In the genomic region with DNA sequence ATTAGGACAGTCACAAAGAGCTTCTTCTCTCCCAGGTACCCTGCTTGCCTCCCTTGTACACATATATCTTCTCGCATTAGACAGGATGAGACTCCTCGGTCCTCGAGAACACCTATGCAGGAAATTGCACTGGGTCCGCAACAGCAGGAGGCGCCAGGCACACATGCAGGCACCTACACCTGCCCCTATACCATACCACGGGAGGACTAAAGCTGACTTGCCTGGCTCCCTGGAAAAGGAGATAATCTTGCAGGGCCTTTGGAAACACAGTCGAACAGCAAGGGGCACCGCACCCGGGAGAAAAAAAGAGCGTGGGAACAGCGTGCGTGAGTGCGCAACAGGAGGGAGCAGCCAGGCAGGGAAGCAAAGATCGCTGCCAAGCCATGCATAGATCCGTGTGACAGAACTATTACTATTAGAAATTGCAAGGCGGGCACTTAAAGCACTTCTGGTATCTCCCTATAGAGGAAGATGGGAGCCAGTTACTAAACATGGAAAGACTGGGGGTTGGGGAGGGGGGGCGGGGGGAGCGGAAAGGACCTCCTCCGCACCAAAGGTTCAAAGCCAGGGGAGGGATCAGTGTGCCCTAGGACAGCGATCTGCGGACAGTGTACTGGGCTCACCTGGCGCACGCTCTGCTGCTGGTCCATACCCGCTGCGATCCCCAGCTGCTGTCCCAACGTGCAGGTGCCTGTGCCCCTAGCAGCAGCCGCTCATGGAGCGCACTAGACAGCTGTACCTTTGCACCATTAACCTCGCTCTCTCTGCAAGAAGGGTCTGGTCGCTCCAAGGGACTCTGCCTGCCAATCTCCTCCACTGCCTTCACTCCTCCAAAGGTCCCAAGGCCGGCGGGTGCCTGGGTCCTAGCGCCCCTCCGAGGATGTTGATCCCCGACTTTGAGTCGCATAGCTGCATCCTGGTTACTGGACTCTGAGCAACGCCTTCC, we compare ENCODE assay signal across 8 mouse cellular contexts. TPM values are rescaled to one million over a fixed set of nuclear protein-coding genes. Genes with fewer than 3 reads are reported as not detected.
DNase-seq lines count a peak whose midpoint lies in the region; ATAC-seq and TF ChIP-seq lines count a peak whose summit lies in the region.

A gene (minus strand): TSS at position 826 of the 946 bp plus-strand sequence.

- H3K27ac ChIP-seq in forebrain, embryonic 13.5 days, result no peak within 1 kb of the TSS
- peak within 1 kb of the TSS; percentile 57 for H3K27ac ChIP-seq in intestine, postnatal 0 days (ENCODE audit: low read depth, low read length)
- H3K27ac ChIP-seq in midbrain, embryonic 11.5 days (ENCODE audit: low read depth, low read length), result no peak within 1 kb of the TSS
- H3K27ac ChIP-seq in stomach, embryonic 15.5 days, result no peak within 1 kb of the TSS

- peaks cover 9% of the 10 kb centered on the region for H3K4me1 ChIP-seq in forebrain, embryonic 13.5 days
- H3K4me1 ChIP-seq in intestine, postnatal 0 days (replicated peaks; ENCODE audit: control insufficient read depth, insufficient read depth, low read length), result peaks cover 6% of the 10 kb centered on the region; the same call in 1 of the 2 replicates
- no peaks in the 10 kb centered on the region for H3K4me1 ChIP-seq in midbrain, embryonic 11.5 days (ENCODE audit: control insufficient read depth, insufficient read depth, low read length)
- H3K4me1 ChIP-seq in stomach, embryonic 15.5 days, result no peaks in the 10 kb centered on the region

- intact Hi-C loops in left cerebral cortex, postnatal 10 days (cut with DNase I), result no loop called here
- intact Hi-C loops in gastrocnemius, postnatal 36 days (cut with DNase I), result no loop called here

- H3K9ac ChIP-seq in forebrain, embryonic 13.5 days, result peak within 1 kb of the TSS; percentile 54; the same call in 1 of the 2 replicates
- H3K9ac ChIP-seq in intestine, postnatal 0 days (ENCODE audit: low read depth, low read length), result peak within 1 kb of the TSS; percentile 42; the same call in 1 of the 2 replicates
- H3K9ac ChIP-seq in midbrain, embryonic 11.5 days (ENCODE audit: low read length), result 0 out of 2 replicates have a peak within 1 kb of the TSS, but pooled peaks have one; percentile 18
- no peak within 1 kb of the TSS for H3K9ac ChIP-seq in stomach, embryonic 15.5 days

- peak within 1 kb of the TSS; percentile 36 for H3K4me3 ChIP-seq in forebrain, embryonic 13.5 days
- H3K4me3 ChIP-seq in intestine, postnatal 0 days (ENCODE audit: low read depth, low read length), result peak within 1 kb of the TSS; percentile 37
- peak within 1 kb of the TSS; percentile 35 for H3K4me3 ChIP-seq in midbrain, embryonic 11.5 days (ENCODE audit: low read depth, low read length)
- peak within 1 kb of the TSS; percentile 36 for H3K4me3 ChIP-seq in stomach, embryonic 15.5 days (replicated peaks)

- DNase-seq in urinary bladder, adult 2 months (ENCODE audit: low spot score), result peak; percentile 23
- DNase-seq in urinary bladder, postnatal 25 days (ENCODE audit: low spot score), result no peak
- DNase-seq in left cerebral cortex, postnatal 10 days (ENCODE audit: extremely low spot score in 1 of 2, low spot score in 2 of 2), result peak in 1 of 2 experiments; percentile 60
- DNase-seq in midbrain, embryonic 11.5 days (ENCODE audit: low spot score, missing footprints), result peak; percentile 93
- DNase-seq in gastrocnemius, postnatal 36 days, result no peak

- H3K27me3 ChIP-seq in forebrain, embryonic 13.5 days, result peaks cover 24% of the 10 kb centered on the region
- 0 out of 2 replicates have a peak, but pooled peaks cover 4% of the 10 kb centered on the region for H3K27me3 ChIP-seq in intestine, postnatal 0 days (replicated peaks; ENCODE audit: control insufficient read depth, insufficient read depth, low read length)
- H3K27me3 ChIP-seq in midbrain, embryonic 11.5 days (ENCODE audit: control insufficient read depth, insufficient read depth, low read length), result peaks cover 5% of the 10 kb centered on the region; the same call in 1 of the 2 replicates
- H3K27me3 ChIP-seq in stomach, embryonic 15.5 days (replicated peaks), result 0 out of 2 replicates have a peak, but pooled peaks cover 9% of the 10 kb centered on the region

- no peaks in the 10 kb centered on the region for H3K9me3 ChIP-seq in forebrain, embryonic 13.5 days (replicated peaks)
- no peaks in the 10 kb centered on the region for H3K9me3 ChIP-seq in intestine, postnatal 0 days (ENCODE audit: control insufficient read depth)
- no peaks in the 10 kb centered on the region for H3K9me3 ChIP-seq in midbrain, embryonic 11.5 days (ENCODE audit: control insufficient read depth, low read length)
- H3K9me3 ChIP-seq in stomach, embryonic 15.5 days, result no peaks in the 10 kb centered on the region

- H3K4me2 ChIP-seq in forebrain, embryonic 13.5 days, result peak within 1 kb of the TSS; percentile 67
- peak within 1 kb of the TSS; percentile 73 for H3K4me2 ChIP-seq in intestine, postnatal 0 days (replicated peaks; ENCODE audit: low read depth)
- H3K4me2 ChIP-seq in midbrain, embryonic 11.5 days, result peak within 1 kb of the TSS; percentile 67
- H3K4me2 ChIP-seq in stomach, embryonic 15.5 days, result peak within 1 kb of the TSS; percentile 58

- TF ChIP-seq CTCF in intestine, postnatal 0 days (IDR thresholded peaks at IDR 0.05; ENCODE audit: low read depth), result peak; percentile 91

- no peak for ATAC-seq in forebrain, embryonic 13.5 days
- peak; percentile 73 for ATAC-seq in intestine, postnatal 0 days
- no peak for ATAC-seq in midbrain, embryonic 11.5 days (ENCODE audit: low FRiP score)
- ATAC-seq in stomach, embryonic 15.5 days (ENCODE audit: insufficient read depth, low FRiP score, low read depth), result peak; percentile 81

- 3% methylated on average over 37 of the region's 37 CpGs for WGBS in forebrain, embryonic 13.5 days
- WGBS in intestine, postnatal 0 days, result 5% methylated on average over 35 of the region's 37 CpGs
- WGBS in midbrain, embryonic 11.5 days, result 4% methylated on average over 37 of the region's 37 CpGs
- WGBS in stomach, embryonic 15.5 days, result 3% methylated on average over 35 of the region's 37 CpGs

- no peaks in the 10 kb centered on the region for H3K36me3 ChIP-seq in forebrain, embryonic 13.5 days (ENCODE audit: poor library complexity, severe bottlenecking)
- no peaks in the 10 kb centered on the region for H3K36me3 ChIP-seq in intestine, postnatal 0 days (ENCODE audit: control insufficient read depth, insufficient read depth)
- no peaks in the 10 kb centered on the region for H3K36me3 ChIP-seq in midbrain, embryonic 11.5 days (ENCODE audit: control insufficient read depth, insufficient read depth, low read length)
- H3K36me3 ChIP-seq in stomach, embryonic 15.5 days, result no peaks in the 10 kb centered on the region

RNA-seq across cellular contexts. Expression of the gene that starts here (rescaled TPM):
- polyA plus RNA-seq in urinary bladder, adult 2 months (2012; rRNA removed), result 2.1 TPM in 2 replicates
- 2.3 and 3.8 TPM in 2 replicates for polyA plus RNA-seq in forebrain, embryonic 13.5 days (2015; fragmentation: Nextera tagmentation; extraction: Ambion mirVana)
- polyA plus RNA-seq in intestine, postnatal 0 days (2015; fragmentation: Nextera tagmentation; extraction: Ambion mirVana), result 6.2 and 6.9 TPM in 2 replicates
- total RNA-seq in left cerebral cortex, postnatal 10 days (2021), result 10 to 100 TPM; 59.6 to 79.0 TPM
- polyA plus RNA-seq in midbrain, embryonic 11.5 days (2014; fragmentation: Nextera tagmentation; extraction: Ambion mirVana), result 1.9 and 2.3 TPM in 2 replicates
- 7.4 and 9.2 TPM in 2 replicates for polyA plus RNA-seq in stomach, embryonic 15.5 days (2015; fragmentation: Nextera tagmentation; extraction: Ambion mirVana)
- total RNA-seq in gastrocnemius, postnatal 36 days (2021), result 1 to 10 TPM; 2.1 to 2.8 TPM

Comparison
In these comparisons a context has a peak if more than half of its experiments do, and no peak if none do; other contexts are left out.
1. RNA of the gene that starts here (total RNA-seq): 59.6 to 79.0 TPM in left cerebral cortex, postnatal 10 days; 2.1 to 2.8 TPM in gastrocnemius, postnatal 36 days; every median in the first group is over 10 times any median in the second.
2. DNase-seq: peak in urinary bladder, adult 2 months (single experiment) and midbrain, embryonic 11.5 days (single experiment); none in urinary bladder, postnatal 25 days (single experiment) and gastrocnemius, postnatal 36 days (0 of 2).
3. ATAC-seq: peak in intestine, postnatal 0 days (single experiment) and stomach, embryonic 15.5 days (single experiment); none in forebrain, embryonic 13.5 days (single experiment) and midbrain, embryonic 11.5 days (single experiment).
4. Peak in every context shown above with its lines, with median percentiles within 50 percentile points of each other: H3K4me2 ChIP-seq and H3K4me3 ChIP-seq.